Mouse (Mus musculus) layer of hippocampus, postnatal 25 days (tissue): ENCODE measurements around the gene Pus3. TPM values are rescaled to one million over a fixed set of nuclear protein-coding genes. Genes with fewer than 3 reads are reported as not detected.

Source experiments
- DNase-seq, 2 experiments: peaks; one replicate each; pipeline ENCODE4 v3.0.0; 2022; ENCODE audit warnings: mixed read lengths in 2 of 2, low spot score in 1 of 2; ENCODE audit errors: extremely low spot score in 1 of 2
- total RNA-seq, 2 experiments: library from RNA; stranded (reverse); gene quantifications; 2 replicates each; pipeline ENCODE4 v1.2.3; 2021

The Pus3 gene
- total RNA-seq: 10 to 100 TPM; 11.3 to 12.0 TPM

GRCm38 (mm10) chr9:35558257-35559008, at the start of gene Pus3, which contains the start of gene Ddx25:
TSS of gene Pus3 (plus strand) at chr9:35558595.
TSS of gene Ddx25 (minus strand) at chr9:35558528.
- peak; percentile 55 to 76 for DNase-seq

- DNase-seq: no peak
Measured at GRCm38 (mm10) chr9:35513900-35514299, 44.5 kb upstream of the Pus3 start.

DNA sequence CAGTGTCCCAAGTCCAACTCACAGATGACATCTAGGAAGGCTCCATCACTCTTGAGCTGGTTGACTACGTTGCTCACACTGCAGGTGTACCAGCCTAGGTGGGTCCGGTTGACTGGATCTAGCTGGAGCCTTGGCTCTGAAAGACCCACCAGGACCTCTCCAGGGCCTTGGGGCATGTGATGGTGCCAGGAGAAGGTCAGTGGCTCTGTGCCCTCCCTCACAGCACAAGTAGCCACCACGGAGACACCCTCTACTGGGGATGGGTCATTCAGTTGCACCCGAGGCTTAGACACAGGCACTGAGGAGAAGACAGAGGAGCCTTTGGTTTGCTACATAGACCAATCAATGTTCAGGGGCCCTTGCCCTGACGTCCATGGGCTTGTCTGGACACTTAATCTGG, 42.2 kb upstream of the Pus3 start:
- DNase-seq: no peak

GRCm38 (mm10) chr9:35516711-35517110, 41.7 kb upstream of the Pus3 start:
- no peak for DNase-seq

- DNase-seq: no peak
Measured at GRCm38 (mm10) chr9:35518169-35518568, 40.2 kb upstream of the Pus3 start, which contains the start of gene Gm1113. TSS of gene Gm1113 (minus strand) at chr9:35518269.

GRCm38 (mm10) chr9:35520631-35521348, 37.6 kb upstream of the Pus3 start:
- DNase-seq: no peak

GRCm38 (mm10) chr9:35522241-35522640, 36.2 kb upstream of the Pus3 start:
- no peak for DNase-seq

DNA sequence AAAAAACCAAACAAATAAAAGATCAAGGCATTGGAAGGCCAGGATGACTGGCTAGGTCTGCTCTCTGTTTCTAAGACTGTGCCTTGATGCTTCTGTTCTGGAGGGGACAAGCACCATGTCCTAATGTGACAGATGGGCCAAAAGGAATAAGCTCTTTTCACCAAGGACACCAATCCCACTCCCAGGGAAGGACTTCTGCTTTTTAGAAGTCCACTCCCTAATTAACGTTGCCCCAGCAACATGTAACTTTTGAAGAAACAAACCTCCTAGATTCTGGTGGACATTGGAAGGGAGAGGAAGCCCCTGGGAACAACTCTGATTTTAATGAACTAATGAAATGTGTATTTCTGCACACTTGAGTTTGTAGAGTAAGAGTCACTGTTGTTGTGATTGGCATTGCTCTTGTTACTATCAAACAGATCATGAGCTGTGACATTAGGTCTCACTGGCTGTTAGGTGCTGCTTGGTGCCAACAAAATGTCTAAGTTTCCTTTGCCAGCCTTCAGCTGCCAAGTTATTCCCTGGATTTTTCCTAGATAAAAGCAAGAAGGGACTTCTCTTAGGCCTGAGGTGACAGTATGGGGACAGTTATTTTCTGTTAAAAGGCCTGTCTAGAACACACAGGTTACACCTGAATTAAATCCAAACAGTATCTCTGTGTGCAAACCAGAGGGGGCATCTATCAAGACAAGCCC, 35.4 kb upstream of the Pus3 start:
- no peak for DNase-seq

- DNase-seq: no peak
Measured at GRCm38 (mm10) chr9:35523541-35523940, 34.9 kb upstream of the Pus3 start.

DNA sequence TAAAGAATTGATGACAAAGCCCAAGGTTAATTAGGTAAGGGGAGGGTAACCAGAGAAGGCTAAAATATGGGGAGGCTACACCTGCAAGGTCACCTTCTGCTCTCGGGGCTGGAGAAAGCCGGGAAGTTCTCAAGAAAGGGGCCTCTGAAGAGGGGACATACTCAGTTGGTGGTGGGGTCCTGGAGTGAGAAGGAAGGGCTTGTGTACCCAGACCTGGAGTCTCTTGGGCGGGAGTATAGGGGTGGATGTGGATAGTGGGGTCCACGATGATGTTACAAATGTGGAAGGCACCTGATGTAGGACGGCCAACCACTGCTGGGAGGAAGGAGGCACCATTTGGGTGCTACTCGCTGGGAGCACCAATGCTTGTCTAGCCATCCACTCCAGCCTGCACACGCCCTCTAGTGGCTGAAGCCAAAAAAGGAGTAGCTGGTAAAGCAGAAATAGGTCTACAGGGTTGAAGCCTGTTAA, 34.4 kb upstream of the Pus3 start:
- peak; percentile 47 to 72 for DNase-seq

DNA sequence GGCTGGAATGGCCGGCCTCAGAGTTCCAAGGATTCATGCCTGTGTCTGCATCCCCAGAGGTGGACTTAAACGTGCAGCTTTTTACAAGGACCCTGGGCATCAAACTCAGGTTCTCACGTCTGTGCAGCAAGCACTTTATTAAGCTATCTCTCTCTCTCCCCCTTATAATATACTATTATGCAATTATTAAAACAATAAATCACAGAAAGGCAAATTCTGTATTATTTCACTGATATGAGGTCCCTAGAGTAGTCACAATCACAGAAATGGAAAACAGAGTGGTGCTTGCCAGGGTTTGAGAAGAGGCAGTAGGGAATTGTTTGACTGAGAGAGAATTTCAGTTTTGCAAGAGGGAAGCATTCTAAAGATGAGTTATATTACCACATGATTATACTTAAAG, 29.3 kb upstream of the Pus3 start:
- no peak for DNase-seq

DNA sequence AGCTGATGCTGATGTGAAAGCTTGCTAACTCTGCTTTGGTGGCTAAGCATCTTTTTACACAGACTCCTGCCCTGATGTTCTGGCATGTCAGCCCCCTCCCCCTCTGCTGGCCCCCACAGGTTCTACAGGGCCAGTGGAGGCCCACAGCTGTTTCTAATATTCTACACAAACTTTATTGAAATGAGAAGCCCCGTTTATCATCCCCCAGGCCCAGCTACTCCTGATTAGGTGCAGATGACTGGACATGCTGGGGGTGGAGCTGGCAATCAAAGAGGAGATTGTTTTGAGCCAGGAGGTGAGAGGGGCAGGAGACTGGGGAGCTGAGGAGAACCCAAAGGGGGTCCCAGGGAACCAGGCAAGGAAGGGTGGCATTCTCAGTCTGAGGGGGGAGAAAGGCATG, 28.6 kb upstream of the Pus3 start:
- DNase-seq: no peak

DNA sequence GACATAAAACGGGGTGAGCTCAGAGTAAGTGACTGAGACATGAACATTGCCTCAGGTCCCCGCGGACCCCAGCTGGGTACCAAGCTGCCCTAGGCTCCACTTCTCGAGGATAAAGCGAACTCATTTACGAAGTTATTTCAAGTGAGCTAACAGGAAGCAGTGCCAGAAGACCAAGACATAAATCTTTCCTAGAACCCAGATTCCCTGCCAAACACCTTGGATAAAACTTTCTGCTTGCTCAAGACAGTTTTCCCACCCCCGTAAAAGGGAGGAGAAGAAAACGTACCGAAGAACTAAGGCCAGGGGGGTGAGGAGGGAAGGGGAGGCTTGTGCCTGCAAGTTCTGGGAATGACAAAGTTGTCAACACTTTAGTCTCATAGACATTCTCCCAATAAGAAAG, 25.1 kb upstream of the Pus3 start:
- DNase-seq: no peak

DNA sequence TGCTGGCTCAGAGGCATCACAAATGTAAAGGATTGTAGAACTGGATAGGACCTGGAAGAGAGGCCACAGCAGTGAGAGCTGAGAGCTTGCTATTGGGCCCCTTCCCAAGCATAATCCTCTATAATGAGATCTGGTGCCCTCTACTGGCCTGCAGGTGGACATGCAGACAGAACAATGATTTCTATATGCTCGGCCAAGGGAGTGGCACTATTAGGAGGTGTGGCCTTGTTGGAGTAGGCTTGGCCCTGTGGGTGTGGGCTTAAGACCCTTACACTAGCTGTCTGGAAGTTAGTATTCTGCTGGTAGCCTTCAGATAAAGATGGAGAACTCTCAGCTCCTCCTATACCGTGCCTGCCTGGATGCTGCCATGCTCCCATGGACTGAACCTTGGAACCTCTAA, 23.3 kb upstream of the Pus3 start:
- DNase-seq: peak in 1 of 2 experiments; percentile 62

GRCm38 (mm10) chr9:35535876-35536275, 22.5 kb upstream of the Pus3 start:
- DNase-seq: no peak

DNA sequence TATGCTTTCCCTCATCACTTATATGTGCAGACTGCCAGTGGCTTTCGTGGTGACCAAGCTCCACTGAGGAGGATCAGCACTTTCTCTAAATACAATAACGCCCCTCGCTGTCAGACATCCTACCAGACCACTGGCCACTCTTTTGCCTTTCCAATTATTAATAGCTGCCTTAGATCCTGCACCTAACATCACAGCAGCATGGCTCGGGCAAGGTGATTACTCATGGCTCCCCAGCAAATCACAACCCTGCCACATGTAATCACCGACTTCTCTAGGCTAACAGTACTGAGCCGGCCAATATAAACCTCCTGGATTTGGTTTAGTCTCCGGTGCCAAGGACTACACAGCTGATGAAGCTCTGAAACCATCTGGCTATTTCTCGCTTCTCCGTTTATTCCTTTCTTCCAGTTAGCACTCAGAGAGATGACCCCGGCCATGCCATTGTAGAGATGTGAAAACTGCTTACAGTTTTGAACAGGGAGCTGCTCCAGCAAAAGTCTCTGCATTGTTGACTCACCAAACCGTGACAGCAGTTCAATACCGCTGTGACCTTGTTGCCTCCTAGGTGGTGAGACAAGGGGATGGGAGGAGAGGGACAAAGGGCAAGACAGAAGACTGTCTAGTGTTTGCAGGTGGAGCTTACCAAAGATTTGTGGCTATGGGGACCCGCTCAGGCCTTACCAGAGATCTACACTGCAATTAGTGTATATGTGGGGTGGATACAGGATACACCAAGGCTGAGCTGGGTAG, 19.2 kb upstream of the Pus3 start:
- no peak for DNase-seq

DNA sequence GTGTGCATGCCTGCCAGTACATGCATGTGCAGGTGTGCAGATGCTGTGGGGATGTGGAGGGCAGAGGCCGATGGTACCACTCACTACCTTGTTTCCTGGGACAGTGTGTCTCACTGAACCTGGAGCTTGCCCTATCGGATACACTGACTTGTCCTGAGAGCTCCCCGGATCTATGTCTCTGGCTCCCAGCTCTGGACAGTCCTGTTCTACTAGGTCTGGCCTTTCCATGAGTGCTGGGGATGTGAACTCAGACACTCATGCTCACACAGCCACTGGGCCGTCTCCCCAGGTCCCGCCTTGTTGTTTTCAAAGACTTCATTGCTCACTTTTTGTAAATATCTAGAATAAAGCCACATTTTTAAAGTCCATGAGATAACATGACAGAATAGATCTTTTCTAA, 17.4 kb upstream of the Pus3 start:
- no peak for DNase-seq

GRCm38 (mm10) chr9:35541488-35541887, 16.9 kb upstream of the Pus3 start:
- DNase-seq: peak; percentile 73 to 95

DNA sequence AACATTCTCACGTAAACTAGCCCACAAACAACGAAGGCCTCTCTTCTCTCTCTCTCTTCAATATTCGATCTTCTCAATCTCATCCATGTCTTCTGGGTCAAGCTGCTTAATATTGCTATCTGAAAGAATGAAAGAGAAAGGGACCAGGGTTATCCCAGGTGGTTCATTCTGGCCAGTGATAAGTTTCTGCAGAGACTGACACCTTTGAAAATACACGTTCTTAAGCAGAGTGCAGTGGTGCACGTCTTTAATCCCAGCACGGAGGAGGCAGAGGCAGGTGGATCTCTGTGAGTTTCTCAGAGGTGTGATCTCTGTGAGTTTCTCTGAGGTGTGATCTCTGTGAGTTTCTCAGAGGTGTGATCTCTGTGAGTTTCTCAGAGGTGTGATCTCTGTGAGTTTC, 16.5 kb upstream of the Pus3 start:
- no peak for DNase-seq

GRCm38 (mm10) chr9:35543099-35543860, 15.1 kb upstream of the Pus3 start:
- no peak for DNase-seq
